Mouse (Mus musculus) erythroid progenitor cell, adult 5-6 weeks (primary cell): ENCODE measurements around the gene Gtf2f1. TPM values are rescaled to one million over a fixed set of nuclear protein-coding genes. Genes with fewer than 3 reads are reported as not detected.
A peak's percentile ranks its signal among the peaks of the same experiment; 100 is the strongest.

Experiments
- ATAC-seq: replicated peaks from 2 replicates; pipeline ENCODE4 v1.8.0; 2016; ENCODE audit warnings: moderate number of reproducible peaks, mild to moderate bottlenecking, moderate TSS enrichment, inconsistent platforms; ENCODE audit not compliant: poor library complexity, low FRiP score, severe bottlenecking
- total RNA-seq, 2 experiments: library from RNA; stranded (forward) in 1 of 2; stranded (reverse) in 1 of 2; fragments of 150-400 nt in 1 of 2; fragments of 186-747, 209-891 nt in 1 of 2; gene quantifications; 2 replicates each; pipeline versions ENCODE4 v1.2.3 to v1.2.4; 2015 to 2017; ENCODE audit warnings: low replicate concordance in 2 of 2

The Gtf2f1 gene
- total RNA-seq, 2 experiments from 2014 or later = 57.4 to 70.8 TPM

DNA sequence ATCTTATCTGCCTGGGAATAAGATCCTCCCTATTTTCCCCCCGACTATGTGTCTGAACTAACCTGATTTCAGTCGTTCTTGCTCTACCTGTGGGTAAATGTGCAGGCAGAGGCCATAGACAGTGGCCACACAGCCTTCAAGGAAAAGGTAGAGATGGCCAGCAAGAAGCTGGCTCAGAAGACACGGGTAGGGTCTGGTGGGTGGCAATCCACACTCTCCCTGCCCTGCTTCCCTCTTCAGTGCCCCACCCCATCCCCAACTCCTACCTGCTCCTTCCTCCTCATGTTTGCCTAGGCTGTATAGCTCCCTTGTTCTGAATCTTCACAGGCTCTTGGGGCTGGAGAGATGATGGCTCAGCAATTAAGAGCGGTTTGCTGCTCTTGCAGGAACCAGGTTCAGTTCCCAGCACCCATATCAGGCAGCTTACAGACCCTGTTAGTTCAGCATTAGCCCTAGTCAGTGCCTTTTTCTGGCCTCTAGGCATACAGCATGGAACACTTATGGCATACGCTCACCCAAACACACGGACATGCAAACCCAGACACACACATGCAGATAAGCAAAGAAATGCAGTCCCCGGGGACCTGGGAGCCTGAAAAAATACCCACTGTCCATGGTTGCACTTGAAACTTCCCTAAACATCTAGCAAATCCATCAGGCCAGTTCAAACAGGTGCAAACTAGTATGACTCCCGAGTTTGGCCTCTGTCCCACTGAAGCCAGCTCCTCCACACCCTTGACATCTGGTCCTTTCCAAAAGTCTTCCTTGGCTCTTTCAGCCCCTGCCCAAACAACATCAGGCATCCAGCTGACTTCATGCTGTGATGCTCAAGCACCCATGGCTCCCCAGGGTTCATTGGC, 34.3 kb downstream of the Gtf2f1 start:
- no peak for ATAC-seq

DNA sequence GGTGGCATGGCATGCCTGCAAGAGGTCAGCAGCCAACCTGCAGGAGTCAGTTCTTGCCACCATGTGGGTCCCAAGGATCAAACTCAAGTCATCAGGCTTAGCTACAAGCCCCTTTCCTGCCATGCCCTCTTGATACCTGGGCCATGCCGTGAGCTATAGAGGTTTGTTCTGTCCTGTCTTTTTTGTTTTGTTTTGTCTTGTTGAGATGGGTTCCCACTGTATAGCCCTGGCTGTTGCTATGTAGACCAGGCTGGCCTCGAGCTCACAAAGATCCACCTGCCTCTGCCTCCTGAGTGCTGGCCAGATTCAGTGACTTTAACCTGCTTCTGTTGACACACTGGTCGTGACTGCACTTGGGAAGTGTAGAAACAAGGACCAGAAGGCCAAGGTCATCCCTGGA, 35.7 kb downstream of the Gtf2f1 start:
- ATAC-seq = no peak

DNA sequence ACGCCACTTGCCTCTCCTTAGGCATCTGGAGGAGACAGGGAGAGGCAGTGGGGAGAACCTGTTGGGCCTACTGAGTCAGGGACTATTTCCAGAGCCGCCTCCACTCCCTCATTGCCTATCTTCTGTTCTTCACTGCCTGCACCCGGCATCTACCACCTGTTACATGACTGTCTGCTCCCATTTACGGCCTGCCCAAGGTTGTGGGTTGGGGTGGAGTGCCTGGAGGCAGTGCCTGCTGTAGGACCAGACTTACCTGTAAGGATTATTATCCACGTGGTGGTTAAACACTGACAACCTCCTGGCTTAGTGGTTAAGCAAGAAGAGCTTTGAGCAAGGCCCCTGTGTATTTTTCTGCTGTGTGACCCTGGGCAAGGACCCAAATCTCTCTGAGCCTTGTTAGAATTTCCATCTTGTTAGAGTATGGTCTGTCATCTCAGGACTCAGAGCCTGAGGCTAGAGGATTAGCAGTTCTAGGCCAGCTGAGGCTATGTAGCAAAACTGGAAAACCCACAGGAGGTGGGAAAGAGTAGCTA, 36.3 kb downstream of the Gtf2f1 start:
- ATAC-seq = no peak

DNA sequence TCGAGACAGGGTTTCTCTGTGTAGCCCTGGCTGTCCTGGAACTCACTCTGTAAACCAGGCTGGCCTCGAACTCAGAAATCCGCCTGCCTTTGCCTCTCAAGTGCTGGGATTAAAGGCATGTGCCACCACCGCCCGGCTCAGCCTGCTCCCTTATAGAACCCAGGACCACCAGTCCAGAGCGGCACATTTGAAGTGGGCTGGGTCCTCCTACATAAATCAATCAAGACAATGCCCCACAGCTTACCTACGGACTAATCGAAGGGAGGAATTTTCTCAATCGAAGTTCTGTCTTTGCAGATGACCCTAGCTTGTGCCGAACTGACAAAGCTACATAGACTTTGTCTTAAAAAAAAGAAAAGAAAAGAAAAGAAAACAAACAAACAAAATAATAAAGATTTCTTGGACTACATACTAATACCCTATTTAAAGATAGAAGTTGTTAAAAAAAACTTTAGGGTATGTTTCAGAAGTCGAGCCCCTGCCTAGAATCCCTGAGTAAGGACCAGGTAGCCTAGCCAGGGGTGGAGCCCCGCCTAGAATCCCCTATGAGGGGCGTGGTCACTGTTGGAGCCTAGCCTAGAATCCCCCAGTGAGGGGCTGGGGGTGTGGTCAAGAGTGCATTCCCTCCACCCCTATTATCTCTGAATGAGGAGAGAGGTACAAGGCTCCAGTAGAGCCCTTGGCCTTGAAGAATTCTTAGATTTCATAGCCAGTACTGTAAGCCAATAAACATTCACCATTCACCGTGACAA, 37.0 kb downstream of the Gtf2f1 start:
- ATAC-seq = no peak

DNA sequence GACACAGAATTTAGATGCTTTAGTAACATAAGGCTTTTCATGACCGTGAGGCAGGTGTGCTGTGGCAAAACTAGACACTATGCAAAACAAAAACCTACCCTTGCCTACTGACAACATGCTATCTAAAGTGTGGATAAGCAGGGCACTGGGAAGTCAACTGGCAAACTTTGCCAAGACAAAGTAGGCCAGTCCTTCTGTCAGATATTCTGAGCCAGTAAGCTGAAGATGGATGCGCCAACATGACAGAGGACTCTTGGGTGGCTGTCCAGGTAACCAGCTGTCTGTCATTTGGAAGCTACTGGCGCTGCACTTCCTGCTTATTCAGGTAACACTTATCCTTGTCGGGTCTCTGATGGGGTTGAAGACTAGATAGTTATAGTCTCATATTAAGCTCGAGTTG, 41.0 kb downstream of the Gtf2f1 start:
- no peak for ATAC-seq

DNA sequence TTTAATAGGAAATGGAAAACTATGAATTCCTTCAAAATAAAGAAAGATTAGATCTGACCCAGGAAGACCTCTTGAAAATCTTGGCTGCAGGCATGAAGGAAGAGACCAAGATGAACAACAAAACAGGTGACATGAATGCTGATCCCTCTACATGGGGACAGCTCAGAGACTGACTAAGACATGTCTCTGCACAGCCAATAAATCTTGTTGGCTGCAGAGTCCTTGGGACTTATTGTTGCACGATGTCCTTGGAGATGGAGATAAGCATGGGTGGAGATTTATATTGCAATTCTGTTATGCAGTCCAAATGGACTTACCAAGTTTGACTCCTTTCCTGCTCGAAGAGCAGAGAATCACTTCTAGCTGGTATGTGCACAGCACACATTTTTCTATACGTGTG, 41.8 kb downstream of the Gtf2f1 start:
- ATAC-seq = no peak

DNA sequence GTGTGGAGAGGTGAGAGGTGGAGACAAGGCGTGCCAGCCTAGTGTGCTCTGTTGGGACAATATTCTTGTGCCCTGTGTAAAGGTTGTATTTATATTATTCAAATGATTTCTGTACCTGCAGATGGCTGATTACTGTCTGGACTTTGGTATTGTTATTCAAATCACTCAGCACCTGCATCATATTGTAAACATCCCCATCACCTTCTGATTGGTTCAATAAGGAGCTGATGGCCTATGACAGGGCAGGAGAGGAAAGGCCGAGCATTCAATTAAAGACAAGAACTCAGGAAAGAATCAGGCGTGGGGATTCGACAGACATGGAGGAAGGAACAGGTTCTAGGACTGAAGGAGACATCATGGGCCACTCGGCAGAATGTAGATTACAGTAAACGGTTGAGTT, 47.4 kb downstream of the Gtf2f1 start:
- no peak for ATAC-seq

DNA sequence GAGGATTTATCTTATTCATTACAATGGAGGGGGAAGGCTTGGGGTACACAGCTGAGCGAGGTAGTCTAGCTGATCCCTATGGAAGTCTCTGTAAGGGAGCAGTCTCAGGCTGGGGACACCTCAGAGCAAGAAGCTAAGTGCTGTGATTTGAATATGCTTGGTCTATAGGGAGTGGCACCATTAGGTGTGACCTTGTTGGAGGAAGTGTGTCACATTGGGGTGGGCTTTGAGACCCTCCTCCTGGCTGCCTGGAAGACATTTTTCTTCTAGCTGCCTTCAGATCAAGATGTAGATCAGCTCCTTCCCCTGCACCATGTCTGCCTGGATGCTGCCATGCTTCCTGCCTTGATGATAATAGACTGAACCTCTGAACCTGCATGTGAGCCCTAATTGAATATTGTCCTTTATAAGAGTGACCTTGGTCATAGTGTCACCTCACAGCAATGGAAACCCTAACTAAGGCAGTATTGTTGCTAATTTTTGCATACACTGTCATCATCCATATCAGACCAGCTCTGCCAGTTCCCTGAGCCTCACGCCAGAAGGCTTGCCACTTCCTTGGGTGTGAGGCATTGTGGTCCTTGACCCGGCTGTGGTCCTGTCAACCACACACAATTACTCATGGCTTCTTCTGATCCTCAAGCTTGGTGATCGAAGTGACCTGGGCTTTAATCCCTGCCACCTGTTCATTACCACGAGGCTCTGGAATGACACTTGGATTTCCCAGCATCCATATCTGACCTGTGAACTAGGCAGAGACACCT, 48.3 kb downstream of the Gtf2f1 start:
- ATAC-seq = no peak

DNA sequence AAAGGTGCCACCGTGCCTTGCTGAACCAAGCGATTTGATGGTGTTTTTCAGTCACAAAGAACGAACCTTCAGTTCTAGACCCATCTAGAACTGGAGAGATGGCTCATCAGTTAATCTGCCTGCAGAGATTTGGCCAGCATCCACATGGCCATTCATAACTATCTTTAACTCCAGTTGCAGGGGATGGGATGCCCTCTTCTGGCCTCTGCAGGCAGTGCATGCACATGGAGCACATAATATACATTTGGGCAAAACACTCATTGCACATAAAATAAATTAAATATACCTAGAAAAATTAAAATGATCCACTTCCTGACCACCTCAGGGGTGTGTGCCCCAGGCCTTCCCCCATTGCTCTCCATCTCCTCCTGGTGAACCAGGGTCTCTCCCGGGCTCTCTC, 49.2 kb downstream of the Gtf2f1 start:
- no peak for ATAC-seq

DNA sequence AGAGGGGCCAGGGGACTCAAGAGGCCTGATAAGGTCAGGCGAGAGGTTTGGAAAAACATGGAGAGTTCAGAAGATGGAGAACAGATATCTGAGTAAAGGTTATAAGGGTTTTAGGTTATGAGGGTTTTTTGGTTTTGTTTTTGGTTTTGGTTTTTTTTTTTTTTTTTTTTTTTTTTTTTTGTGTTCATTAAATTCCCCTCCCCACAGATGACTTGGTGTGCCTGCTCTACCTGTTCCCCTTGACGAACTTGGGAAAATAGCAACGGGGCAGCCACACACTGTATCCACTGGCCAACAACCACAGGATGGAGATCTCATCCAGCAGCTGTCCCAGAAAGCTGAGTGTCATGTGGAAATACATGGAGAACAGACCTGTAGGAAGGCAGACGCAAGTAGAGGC, 52.4 kb downstream of the Gtf2f1 start:
- ATAC-seq = no peak

DNA sequence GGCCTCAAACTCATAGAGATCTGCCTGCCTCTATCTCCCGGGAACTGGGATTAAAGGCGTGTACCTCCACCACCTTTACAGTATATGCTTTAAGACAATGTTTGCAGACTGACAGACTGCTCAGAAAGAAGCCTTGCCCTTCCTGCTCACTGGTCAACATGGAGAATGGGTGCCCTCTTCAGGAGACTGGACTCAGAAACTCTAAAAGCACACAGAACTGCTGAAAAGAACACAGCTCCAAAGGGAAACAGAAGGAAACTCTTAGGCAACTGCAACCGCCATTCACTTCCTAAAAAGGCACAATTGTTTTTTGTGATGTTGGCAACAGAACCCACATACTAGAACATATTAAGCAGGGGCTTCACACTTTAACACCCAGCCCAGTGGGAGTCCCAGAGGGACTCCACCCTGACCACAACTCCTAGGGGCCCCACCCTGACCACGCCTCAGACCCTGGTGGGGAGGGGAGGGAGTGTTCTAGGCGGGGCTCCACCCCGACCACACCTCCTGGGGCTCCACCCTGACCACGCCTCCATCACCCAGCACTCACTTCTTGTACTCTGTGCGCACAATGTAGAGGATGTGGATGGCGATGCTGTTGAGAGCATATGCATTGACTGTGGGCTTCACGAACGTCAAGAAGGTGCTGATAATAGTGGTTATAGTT, 53.2 kb downstream of the Gtf2f1 start:
- peak; percentile 82 for ATAC-seq

DNA sequence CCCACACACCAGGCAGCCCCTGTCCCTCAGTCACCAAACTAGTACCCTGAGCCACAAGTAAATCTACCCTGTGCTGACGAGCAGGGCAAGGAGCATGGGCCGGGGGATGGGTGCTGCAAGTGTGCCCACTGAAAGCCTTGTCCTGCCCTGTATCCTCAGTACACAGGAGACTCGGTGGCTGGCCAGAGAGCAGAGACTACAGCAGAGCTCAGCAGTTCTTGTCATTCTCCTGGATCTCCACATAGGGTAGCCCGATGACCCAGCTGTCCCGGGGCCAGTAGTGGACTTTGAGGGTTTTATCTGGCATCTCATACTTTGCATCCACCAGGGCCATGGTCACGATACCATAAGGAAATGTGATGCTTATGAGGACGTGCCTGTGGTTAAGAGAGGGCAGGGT, 56.2 kb downstream of the Gtf2f1 start:
- no peak for ATAC-seq

Other genes with a start within 250 kb of the Gtf2f1 start
- 6.5 and 7.1 TPM in 2 replicates for gene Dus3l, start 246.5 kb downstream of the Gtf2f1 start, total RNA-seq (2015; ENCODE audit: low replicate concordance)
- 3.0 and 5.4 TPM in 2 replicates for gene Dus3l, start 246.5 kb downstream of the Gtf2f1 start, total RNA-seq (2017; ENCODE audit: low replicate concordance)
- gene Prr22, start 241.0 kb downstream of the Gtf2f1 start, total RNA-seq (2015; ENCODE audit: low replicate concordance) = not detected in 2 replicates
- gene Prr22, start 241.0 kb downstream of the Gtf2f1 start, total RNA-seq (2017; ENCODE audit: low replicate concordance) = not detected in 2 replicates
- 101 and 107 TPM in 2 replicates for gene Rfx2, start 180.3 kb downstream of the Gtf2f1 start, total RNA-seq (2015; ENCODE audit: low replicate concordance)
- gene Rfx2, start 180.3 kb downstream of the Gtf2f1 start, total RNA-seq (2017; ENCODE audit: low replicate concordance) = 76.1 and 105 TPM in 2 replicates
- not detected in 2 replicates for gene Acsbg2, start 136.8 kb downstream of the Gtf2f1 start, total RNA-seq (2015; ENCODE audit: low replicate concordance)
- not detected in 2 replicates for gene Acsbg2, start 136.8 kb downstream of the Gtf2f1 start, total RNA-seq (2017; ENCODE audit: low replicate concordance)
- not detected in 2 replicates for gene 1700061G19Rik, start 135.8 kb downstream of the Gtf2f1 start, total RNA-seq (2015; ENCODE audit: low replicate concordance)
- gene 1700061G19Rik, start 135.8 kb downstream of the Gtf2f1 start, total RNA-seq (2017; ENCODE audit: low replicate concordance) = not detected in 2 replicates
- 3.4 and 9.4 TPM in 2 replicates for gene Mllt1, start 75.9 kb downstream of the Gtf2f1 start, total RNA-seq (2015; ENCODE audit: low replicate concordance)
- gene Mllt1, start 75.9 kb downstream of the Gtf2f1 start, total RNA-seq (2017; ENCODE audit: low replicate concordance) = 4.4 and 6.4 TPM in 2 replicates
- gene Acer1, start 29.2 kb downstream of the Gtf2f1 start, total RNA-seq (2015; ENCODE audit: low replicate concordance) = not detected in 2 replicates
- gene Acer1, start 29.2 kb downstream of the Gtf2f1 start, total RNA-seq (2017; ENCODE audit: low replicate concordance) = not detected in 2 replicates
- gene Clpp, start 21.0 kb downstream of the Gtf2f1 start, total RNA-seq (2015; ENCODE audit: low replicate concordance) = 2.2 and 26.8 TPM in 2 replicates
- gene Clpp, start 21.0 kb downstream of the Gtf2f1 start, total RNA-seq (2017; ENCODE audit: low replicate concordance) = 10.8 and 15.7 TPM in 2 replicates
- not detected in 2 replicates for gene Alkbh7, start 13.9 kb downstream of the Gtf2f1 start, total RNA-seq (2015; ENCODE audit: low replicate concordance)
- 6.2 TPM in 1 of 2 replicates, not detected in the other for gene Alkbh7, start 13.9 kb downstream of the Gtf2f1 start, total RNA-seq (2017; ENCODE audit: low replicate concordance)
- not detected in 2 replicates for gene Pspn, start 11.3 kb downstream of the Gtf2f1 start, total RNA-seq (2015; ENCODE audit: low replicate concordance)
- gene Pspn, start 11.3 kb downstream of the Gtf2f1 start, total RNA-seq (2017; ENCODE audit: low replicate concordance) = not detected in 2 replicates
- not detected in 2 replicates for gene Gm17949, start 181 bp upstream of the Gtf2f1 start, total RNA-seq (2015; ENCODE audit: low replicate concordance)
- gene Gm17949, start 181 bp upstream of the Gtf2f1 start, total RNA-seq (2017; ENCODE audit: low replicate concordance) = not detected in 2 replicates
- gene Khsrp, start 20.2 kb upstream of the Gtf2f1 start, total RNA-seq (2015; ENCODE audit: low replicate concordance) = 87.6 and 97.7 TPM in 2 replicates
- gene Khsrp, start 20.2 kb upstream of the Gtf2f1 start, total RNA-seq (2017; ENCODE audit: low replicate concordance) = 85.6 and 85.9 TPM in 2 replicates
- gene Slc25a41, start 30.4 kb upstream of the Gtf2f1 start, total RNA-seq (2015; ENCODE audit: low replicate concordance) = not detected in 2 replicates
- gene Slc25a41, start 30.4 kb upstream of the Gtf2f1 start, total RNA-seq (2017; ENCODE audit: low replicate concordance) = not detected in 2 replicates
- not detected in 2 replicates for gene Crb3, start 47.8 kb upstream of the Gtf2f1 start, total RNA-seq (2015; ENCODE audit: low replicate concordance)
- gene Crb3, start 47.8 kb upstream of the Gtf2f1 start, total RNA-seq (2017; ENCODE audit: low replicate concordance) = not detected in 2 replicates
- gene Slc25a23, start 48.6 kb upstream of the Gtf2f1 start, total RNA-seq (2015; ENCODE audit: low replicate concordance) = 2.9 and 5.4 TPM in 2 replicates
- not detected in 2 replicates for gene Slc25a23, start 48.6 kb upstream of the Gtf2f1 start, total RNA-seq (2017; ENCODE audit: low replicate concordance)
- 6.1 and 12.2 TPM in 2 replicates for gene Dennd1c, start 67.2 kb upstream of the Gtf2f1 start, total RNA-seq (2015; ENCODE audit: low replicate concordance)
- 2.6 and 4.5 TPM in 2 replicates for gene Dennd1c, start 67.2 kb upstream of the Gtf2f1 start, total RNA-seq (2017; ENCODE audit: low replicate concordance)
- 1.4 TPM in 1 of 2 replicates, not detected in the other for gene Tubb4a, start 76.5 kb upstream of the Gtf2f1 start, total RNA-seq (2015; ENCODE audit: low replicate concordance)
- not detected in 2 replicates for gene Tubb4a, start 76.5 kb upstream of the Gtf2f1 start, total RNA-seq (2017; ENCODE audit: low replicate concordance)
- not detected in 2 replicates for gene Tnfsf9, start 94.0 kb upstream of the Gtf2f1 start, total RNA-seq (2015; ENCODE audit: low replicate concordance)
- not detected in 2 replicates for gene Tnfsf9, start 94.0 kb upstream of the Gtf2f1 start, total RNA-seq (2017; ENCODE audit: low replicate concordance)
- gene Cd70, start 138.5 kb upstream of the Gtf2f1 start, total RNA-seq (2015; ENCODE audit: low replicate concordance) = not detected in 2 replicates
- gene Cd70, start 138.5 kb upstream of the Gtf2f1 start, total RNA-seq (2017; ENCODE audit: low replicate concordance) = not detected in 2 replicates
- gene Tnfsf14, start 182.9 kb upstream of the Gtf2f1 start, total RNA-seq (2015; ENCODE audit: low replicate concordance) = 1.7 and 2.5 TPM in 2 replicates
- gene Tnfsf14, start 182.9 kb upstream of the Gtf2f1 start, total RNA-seq (2017; ENCODE audit: low replicate concordance) = 1.4 TPM in 1 of 2 replicates, not detected in the other
- 128 and 134 TPM in 2 replicates for gene C3, start 216.8 kb upstream of the Gtf2f1 start, total RNA-seq (2015; ENCODE audit: low replicate concordance)
- 69.4 and 132 TPM in 2 replicates for gene C3, start 216.8 kb upstream of the Gtf2f1 start, total RNA-seq (2017; ENCODE audit: low replicate concordance)
- 4.7 and 10.1 TPM in 2 replicates for gene Gpr108, start 237.2 kb upstream of the Gtf2f1 start, total RNA-seq (2015; ENCODE audit: low replicate concordance)
- gene Gpr108, start 237.2 kb upstream of the Gtf2f1 start, total RNA-seq (2017; ENCODE audit: low replicate concordance) = 2.8 and 4.4 TPM in 2 replicates
- gene Trip10, start 238.2 kb upstream of the Gtf2f1 start, total RNA-seq (2015; ENCODE audit: low replicate concordance) = not detected in 2 replicates
- 7.1 TPM in 1 of 2 replicates, not detected in the other for gene Trip10, start 238.2 kb upstream of the Gtf2f1 start, total RNA-seq (2017; ENCODE audit: low replicate concordance)